Mouse (Mus musculus): ENCODE results near the gene Zfp428. TPM values are rescaled to one million over a fixed set of nuclear protein-coding genes. Genes with fewer than 3 reads are reported as not detected.
"Not testable (repeated sequence)": the region's sequence is repeated elsewhere in the genome, so short reads cannot be mapped to it uniquely, and the experiment has no call there.

Zfp428 gene
- polyA plus RNA-seq, 1 experiment from 2014 or later = 75.7 TPM

DNA sequence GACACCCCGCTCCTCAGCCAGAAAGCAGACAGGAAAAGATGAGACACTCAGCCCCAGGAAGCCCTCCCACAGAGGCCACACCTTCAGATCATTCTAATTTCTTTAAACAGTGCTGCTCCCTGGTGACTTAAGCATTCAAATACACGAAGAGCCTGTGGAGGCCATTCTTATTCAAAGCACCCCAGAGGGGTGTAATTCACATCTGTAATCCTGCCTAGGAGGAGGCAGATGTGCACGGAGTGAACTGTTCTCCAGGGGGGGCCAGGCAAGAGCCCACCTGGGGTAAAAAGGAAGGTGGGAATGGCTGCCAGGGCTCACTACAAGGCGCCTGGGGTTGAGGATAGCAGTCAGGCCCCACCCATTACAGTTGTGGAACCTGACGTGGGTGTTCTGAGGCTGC lies 10.3 kb downstream of the Zfp428 start:
- Histone ChIP-seq H3K27ac (replicated peaks; ENCODE audit: low read depth, low read length) (no peak overlapping the region), H3K4me1 (ENCODE audit: control insufficient read depth, insufficient read depth, low read length) (no peaks in the 10 kb centered on the region), H3K9ac (ENCODE audit: low read length) (no peak overlapping the region), H3K9me3 (ENCODE audit: control insufficient read depth, low read length) (no peaks in the 10 kb centered on the region), H3K4me2 (ENCODE audit: low read depth, severe bottlenecking) (no peak overlapping the region), H3K27me3 (ENCODE audit: control insufficient read depth, insufficient read depth, low read length) (no peaks in the 10 kb centered on the region), H3K36me3 (ENCODE audit: control insufficient read depth, insufficient read depth, low read length) (no peaks in the 10 kb centered on the region; the same call in 1 of the 2 replicates), H3K4me3 (ENCODE audit: low read depth, low read length) (no peak overlapping the region)
- no peak for ATAC-seq (ENCODE audit: insufficient number of reproducible peaks, low FRiP score, low TSS enrichment, low read depth)
- DNase-seq (ENCODE audit: low spot score) = no peak
- 61% methylated on average over 5 of the region's 5 CpGs for WGBS

DNA sequence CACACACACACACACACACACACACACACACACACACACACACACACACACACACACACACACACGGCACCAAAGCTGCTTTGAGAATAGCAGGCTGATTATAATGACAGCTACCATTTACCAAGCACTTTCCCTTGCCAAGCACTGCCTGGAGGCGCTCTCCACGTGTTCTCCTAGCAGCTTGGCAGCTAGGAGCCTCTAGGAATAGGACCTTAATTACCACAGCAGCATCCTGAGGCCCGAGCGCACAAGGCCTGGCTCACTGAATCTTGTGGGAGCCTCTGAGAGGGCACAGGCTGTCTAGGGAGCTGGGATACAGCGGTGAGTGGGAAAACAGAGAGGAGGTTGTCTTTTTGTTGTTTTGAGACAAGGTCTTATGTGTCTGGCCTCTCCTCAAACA lies 10.8 kb downstream of the Zfp428 start:
- no peak overlapping the region for H3K9ac ChIP-seq (ENCODE audit: low read length)
- H3K36me3 ChIP-seq (ENCODE audit: control insufficient read depth, insufficient read depth, low read length) = no peaks in the 10 kb centered on the region; the same call in 1 of the 2 replicates
- H3K27me3 ChIP-seq (ENCODE audit: control insufficient read depth, insufficient read depth, low read length) = no peaks in the 10 kb centered on the region
- no peaks in the 10 kb centered on the region for H3K4me1 ChIP-seq (ENCODE audit: control insufficient read depth, insufficient read depth, low read length)
- 57% methylated on average over 6 of the region's 6 CpGs for WGBS
- DNase-seq (ENCODE audit: low spot score) (no peak), ATAC-seq (ENCODE audit: insufficient number of reproducible peaks, low FRiP score, low TSS enrichment, low read depth) (no peak)
- no peak overlapping the region for H3K4me3 ChIP-seq (ENCODE audit: low read depth, low read length)
- no peaks in the 10 kb centered on the region for H3K9me3 ChIP-seq (ENCODE audit: control insufficient read depth, low read length)
- H3K4me2 ChIP-seq (ENCODE audit: low read depth, severe bottlenecking) = no peak overlapping the region
- no peak overlapping the region for H3K27ac ChIP-seq (replicated peaks; ENCODE audit: low read depth, low read length)

DNA sequence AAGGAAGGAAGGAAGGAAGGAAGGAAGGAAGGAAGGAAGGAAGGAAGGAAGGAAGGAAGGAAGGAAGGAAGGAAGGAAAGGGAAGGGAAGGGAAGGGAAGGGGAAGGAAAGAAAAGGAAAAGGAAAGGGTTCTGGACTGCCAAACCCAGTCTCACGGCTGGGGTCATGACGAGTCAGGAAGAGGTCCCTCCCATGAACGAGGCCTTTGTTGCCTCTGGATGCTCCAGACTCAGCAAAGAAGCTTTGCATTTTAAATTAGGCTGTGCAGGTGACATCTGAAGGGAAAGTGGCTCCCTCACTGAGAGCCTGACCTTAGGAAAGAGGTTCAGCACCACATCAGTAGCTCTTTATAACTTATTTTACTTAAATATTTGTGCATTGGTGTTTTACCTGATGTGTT lies 12.3 kb downstream of the Zfp428 start:
- Histone ChIP-seq H3K4me3 (ENCODE audit: low read depth, low read length) (no peak overlapping the region), H3K9me3 (ENCODE audit: control insufficient read depth, low read length) (no peaks in the 10 kb centered on the region), H3K9ac (ENCODE audit: low read length) (no peak overlapping the region), H3K4me1 (ENCODE audit: control insufficient read depth, insufficient read depth, low read length) (no peaks in the 10 kb centered on the region), H3K4me2 (ENCODE audit: low read depth, severe bottlenecking) (no peak overlapping the region), H3K27ac (replicated peaks; ENCODE audit: low read depth, low read length) (no peak overlapping the region), H3K27me3 (ENCODE audit: control insufficient read depth, insufficient read depth, low read length) (no peaks in the 10 kb centered on the region), H3K36me3 (ENCODE audit: control insufficient read depth, insufficient read depth, low read length) (no peaks in the 10 kb centered on the region; the same call in 1 of the 2 replicates)
- DNase-seq (ENCODE audit: low spot score) (no peak), ATAC-seq (ENCODE audit: insufficient number of reproducible peaks, low FRiP score, low TSS enrichment, low read depth) (no peak)
- 74% methylated on average over 3 of the region's 3 CpGs for WGBS

DNA sequence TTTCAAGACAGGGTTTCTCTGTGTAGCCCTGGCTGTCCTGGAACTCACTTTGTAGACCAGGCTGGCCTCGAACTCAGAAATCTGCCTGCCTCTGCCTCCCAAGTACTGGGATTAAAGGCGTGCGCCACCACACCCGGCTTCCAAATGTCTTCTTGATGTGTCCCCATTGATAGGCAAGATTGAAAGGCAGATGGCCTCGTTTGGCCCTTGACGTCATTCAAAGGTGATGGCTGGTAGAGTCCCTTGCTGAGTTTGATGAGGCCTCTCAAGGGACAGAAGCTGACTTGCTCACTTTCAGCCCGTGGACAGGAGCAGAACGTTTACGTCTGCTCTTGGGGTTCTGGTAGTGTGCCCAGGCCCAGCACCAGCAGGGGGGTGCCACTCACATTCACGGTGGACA lies 13.2 kb downstream of the Zfp428 start:
- whole genome bisulfite sequencing = 90% methylated on average over 9 of the region's 10 CpGs
- H3K9me3 ChIP-seq (ENCODE audit: control insufficient read depth, low read length); H3K27me3 ChIP-seq (ENCODE audit: control insufficient read depth, insufficient read depth, low read length); H3K9ac ChIP-seq (ENCODE audit: low read length); H3K4me3 ChIP-seq (ENCODE audit: low read depth, low read length); H3K36me3 ChIP-seq (ENCODE audit: control insufficient read depth, insufficient read depth, low read length); H3K27ac ChIP-seq (replicated peaks; ENCODE audit: low read depth, low read length); H3K4me2 ChIP-seq (ENCODE audit: low read depth, severe bottlenecking); ATAC-seq (ENCODE audit: insufficient number of reproducible peaks, low FRiP score, low TSS enrichment, low read depth); H3K4me1 ChIP-seq (ENCODE audit: control insufficient read depth, insufficient read depth, low read length); DNase-seq (ENCODE audit: low spot score): not testable (repeated sequence)

DNA sequence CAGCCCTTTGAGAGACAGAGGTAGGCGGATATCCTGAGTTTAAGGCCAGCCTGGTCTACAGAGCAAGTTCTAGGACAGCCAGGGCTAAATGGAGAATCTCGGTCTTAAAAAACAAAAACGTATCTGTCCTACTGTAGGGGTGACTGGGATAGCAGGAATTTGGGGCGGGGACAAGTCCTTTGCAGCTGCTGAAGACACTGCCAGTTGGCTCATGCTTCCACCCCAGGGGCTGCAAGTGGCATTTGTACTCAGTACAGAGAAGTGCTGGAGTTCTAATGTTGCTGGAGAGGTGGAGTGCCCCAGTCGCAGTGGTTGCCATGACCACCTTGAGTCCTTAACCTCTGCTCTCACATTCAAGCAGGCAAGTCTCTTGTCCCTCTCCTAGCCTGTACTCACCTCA lies 16.0 kb downstream of the Zfp428 start:
- no peak for ATAC-seq (ENCODE audit: insufficient number of reproducible peaks, low FRiP score, low TSS enrichment, low read depth)
- no peaks in the 10 kb centered on the region for H3K27me3 ChIP-seq (ENCODE audit: control insufficient read depth, insufficient read depth, low read length)
- DNase-seq (ENCODE audit: low spot score) = no peak
- no peaks in the 10 kb centered on the region for H3K9me3 ChIP-seq (ENCODE audit: control insufficient read depth, low read length)
- H3K27ac ChIP-seq (replicated peaks; ENCODE audit: low read depth, low read length) = no peak overlapping the region
- no peaks in the 10 kb centered on the region for H3K4me1 ChIP-seq (ENCODE audit: control insufficient read depth, insufficient read depth, low read length)
- H3K36me3 ChIP-seq (ENCODE audit: control insufficient read depth, insufficient read depth, low read length) = no peaks in the 10 kb centered on the region; the same call in 1 of the 2 replicates
- no peak overlapping the region for H3K4me3 ChIP-seq (ENCODE audit: low read depth, low read length)
- 67% methylated on average over 5 of the region's 5 CpGs for WGBS
- H3K9ac ChIP-seq (ENCODE audit: low read length) = no peak overlapping the region
- H3K4me2 ChIP-seq (ENCODE audit: low read depth, severe bottlenecking) = no peak overlapping the region

DNA sequence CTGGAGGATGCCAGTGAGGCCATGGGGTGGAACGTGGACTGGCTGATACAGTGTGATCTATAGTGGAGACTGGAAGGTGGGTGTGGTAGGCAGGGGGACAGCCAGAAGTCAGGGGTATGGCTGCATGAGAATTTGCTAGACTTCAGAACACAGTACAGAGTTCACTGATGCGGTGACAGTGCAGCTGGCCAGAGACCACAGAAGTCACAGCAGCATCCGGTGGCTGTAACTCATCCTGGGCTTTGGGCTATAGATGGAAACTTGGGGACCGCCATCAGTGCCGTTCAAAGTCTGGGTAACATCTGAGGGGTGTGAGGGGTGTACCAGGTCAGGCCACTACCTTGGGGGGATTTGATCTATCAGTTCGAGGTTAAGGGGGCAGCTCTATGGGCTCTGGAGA lies 16.9 kb downstream of the Zfp428 start:
- Histone ChIP-seq H3K4me1 (ENCODE audit: control insufficient read depth, insufficient read depth, low read length) (no peaks in the 10 kb centered on the region), H3K4me2 (ENCODE audit: low read depth, severe bottlenecking) (no peak overlapping the region), H3K9me3 (ENCODE audit: control insufficient read depth, low read length) (no peaks in the 10 kb centered on the region), H3K27me3 (ENCODE audit: control insufficient read depth, insufficient read depth, low read length) (no peaks in the 10 kb centered on the region), H3K4me3 (ENCODE audit: low read depth, low read length) (no peak overlapping the region), H3K36me3 (ENCODE audit: control insufficient read depth, insufficient read depth, low read length) (no peaks in the 10 kb centered on the region; the same call in 1 of the 2 replicates), H3K27ac (replicated peaks; ENCODE audit: low read depth, low read length) (no peak overlapping the region), H3K9ac (ENCODE audit: low read length) (no peak overlapping the region)
- no peak for DNase-seq (ENCODE audit: low spot score)
- WGBS = 81% methylated on average over 6 of the region's 6 CpGs
- ATAC-seq (ENCODE audit: insufficient number of reproducible peaks, low FRiP score, low TSS enrichment, low read depth) = no peak

GRCm38 (mm10) chr7:24524978-24525377 lies 18.2 kb downstream of the Zfp428 start:
- 86% methylated on average over 6 of the region's 6 CpGs for WGBS
- no peak overlapping the region for H3K4me3 ChIP-seq (ENCODE audit: low read depth, low read length)
- H3K27me3 ChIP-seq (ENCODE audit: control insufficient read depth, insufficient read depth, low read length) = no peaks in the 10 kb centered on the region
- peaks cover 5% of the 10 kb centered on the region; the same call in 1 of the 2 replicates for H3K4me1 ChIP-seq (ENCODE audit: control insufficient read depth, insufficient read depth, low read length)
- H3K36me3 ChIP-seq (ENCODE audit: control insufficient read depth, insufficient read depth, low read length) = no peaks in the 10 kb centered on the region; the same call in 1 of the 2 replicates
- ATAC-seq (ENCODE audit: insufficient number of reproducible peaks, low FRiP score, low TSS enrichment, low read depth) (no peak), DNase-seq (ENCODE audit: low spot score) (no peak)
- H3K27ac ChIP-seq (replicated peaks; ENCODE audit: low read depth, low read length) = no peak overlapping the region
- no peaks in the 10 kb centered on the region; the same call in 1 of the 2 replicates for H3K9me3 ChIP-seq (ENCODE audit: control insufficient read depth, low read length)
- H3K9ac ChIP-seq (ENCODE audit: low read length) = no peak overlapping the region
- H3K4me2 ChIP-seq (ENCODE audit: low read depth, severe bottlenecking) = no peak overlapping the region

GRCm38 (mm10) chr7:24525686-24526420 lies 19.0 kb downstream of the Zfp428 start:
- Histone ChIP-seq H3K9me3 (ENCODE audit: control insufficient read depth, low read length) (no peaks in the 10 kb centered on the region; the same call in 1 of the 2 replicates), H3K27ac (replicated peaks; ENCODE audit: low read depth, low read length) (no peak overlapping the region), H3K27me3 (ENCODE audit: control insufficient read depth, insufficient read depth, low read length) (no peaks in the 10 kb centered on the region), H3K9ac (ENCODE audit: low read length) (no peak overlapping the region), H3K4me1 (ENCODE audit: control insufficient read depth, insufficient read depth, low read length) (peaks cover 5% of the 10 kb centered on the region; the same call in 1 of the 2 replicates), H3K4me2 (ENCODE audit: low read depth, severe bottlenecking) (no peak overlapping the region), H3K36me3 (ENCODE audit: control insufficient read depth, insufficient read depth, low read length) (no peaks in the 10 kb centered on the region; the same call in 1 of the 2 replicates), H3K4me3 (ENCODE audit: low read depth, low read length) (no peak overlapping the region)
- DNase-seq (ENCODE audit: low spot score) (no peak), ATAC-seq (ENCODE audit: insufficient number of reproducible peaks, low FRiP score, low TSS enrichment, low read depth) (no peak)
- WGBS = 88% methylated on average over 12 of the region's 12 CpGs
